Mouse (Mus musculus) neural tube, embryonic 13.5 days (tissue): ENCODE measurements at regions not wholly inside any gene's neighbourhood (a gene's known extent, or its start where the extent isn't known, plus 50 kb on each side); places are given as distances from the start of the nearest gene placed in this dataset.

Source experiments
- ATAC-seq: fragments of 200-750 bp; cut with Nextera tagmentation; 2 replicates; pipeline ENCODE4 v1.8.0; 2017; ENCODE audit warnings: low read depth, mild to moderate bottlenecking, moderate TSS enrichment, moderate library complexity
- H3K27ac ChIP-seq: fragments of 300-500 bp; sonication (generic); replicated peaks from 2 replicates; pipeline ENCODE4 v1.5.1; 2015; ENCODE audit warnings: moderate library complexity, mild to moderate bottlenecking, inconsistent platforms
- H3K27me3 ChIP-seq: fragments of 300-500 bp; sonication (generic); 2 replicates; pipeline ENCODE4 v1.6.1; 2015; ENCODE audit warnings: mild to moderate bottlenecking, inconsistent platforms
- H3K36me3 ChIP-seq: fragments of 300-500 bp; sonication (generic); 2 replicates; pipeline ENCODE4 v1.6.1; 2015; ENCODE audit warnings: mild to moderate bottlenecking, inconsistent platforms
- H3K4me1 ChIP-seq: fragments of 300-500 bp; sonication (generic); replicated peaks from 2 replicates; pipeline ENCODE4 v1.6.1; 2015; ENCODE audit warnings: inconsistent platforms
- H3K4me2 ChIP-seq: fragments of 300-500 bp; sonication (generic); 2 replicates; pipeline ENCODE4 v1.6.1; 2015; ENCODE audit warnings: inconsistent platforms, mild to moderate bottlenecking, moderate library complexity
- H3K4me3 ChIP-seq: fragments of 300-500 bp; sonication (generic); 2 replicates; pipeline ENCODE4 v1.5.1; 2015; ENCODE audit warnings: mild to moderate bottlenecking, inconsistent platforms
- H3K9ac ChIP-seq: fragments of 300-500 bp; sonication (generic); 2 replicates; pipeline ENCODE4 v1.6.1; 2015; ENCODE audit warnings: moderate library complexity, mild to moderate bottlenecking, inconsistent platforms
- H3K9me3 ChIP-seq: fragments of 300-500 bp; sonication (generic); 2 replicates; pipeline ENCODE4 v1.6.1; 2016; ENCODE audit warnings: inconsistent platforms
- WGBS: fragments of 180-500 bp; shearing (Covaris S2); methylation state at CpG from one replicate; pipeline ENCODE4 v1.1.7; 2015; 5-methylcytosine and 5-hydroxymethylcytosine counted together

DNA sequence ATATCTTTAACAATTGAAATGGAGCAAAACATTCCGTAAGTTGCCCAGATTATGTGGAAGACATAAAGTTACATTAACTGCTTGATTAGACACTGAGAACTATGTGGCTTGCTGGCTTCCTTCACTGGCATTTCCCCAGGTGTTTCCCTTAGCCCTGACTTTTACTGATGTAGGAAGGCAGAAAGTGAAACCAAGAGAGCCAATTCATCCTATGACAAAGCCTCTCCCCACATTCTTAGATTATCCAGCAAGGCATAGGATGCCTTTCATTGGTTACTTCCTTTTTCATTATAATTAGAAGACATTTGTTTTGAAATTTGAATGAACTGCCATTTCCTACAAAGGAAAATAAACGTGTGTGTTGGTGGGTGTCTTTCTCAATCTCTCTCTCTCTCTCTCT, 72.1 kb downstream of the Cdc42ep3 start:
- Histone ChIP-seq H3K27ac (no peak overlapping the region), H3K9ac (no peak overlapping the region), H3K4me2 (no peak overlapping the region), H3K4me1 (no peaks in the 10 kb centered on the region), H3K9me3 (no peaks in the 10 kb centered on the region), H3K36me3 (no peaks in the 10 kb centered on the region), H3K27me3 (no peaks in the 10 kb centered on the region), H3K4me3 (no peak overlapping the region)
- 61% methylated on average over 2 of the region's 2 CpGs for WGBS
- ATAC-seq: no peak

DNA sequence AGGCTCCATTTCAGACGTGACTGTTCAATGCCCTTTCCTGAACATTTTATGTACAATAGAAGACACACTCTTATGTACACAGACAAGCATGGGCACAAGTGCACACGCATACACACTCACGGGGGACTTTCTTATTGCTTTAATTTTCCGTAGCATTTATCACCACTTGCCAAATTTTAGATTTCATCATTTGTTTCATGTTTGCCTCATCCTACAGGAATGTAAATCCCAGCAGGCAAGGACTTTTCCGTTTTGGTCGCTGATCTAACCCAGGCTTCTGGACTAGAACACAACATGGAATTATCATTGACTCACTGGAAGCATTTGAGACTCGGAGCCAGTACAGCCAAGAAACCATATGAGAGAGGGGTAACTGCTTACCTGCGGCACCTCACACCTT, 81.3 kb downstream of the Cdc42ep3 start:
- H3K9ac ChIP-seq: no peak overlapping the region
- no peaks in the 10 kb centered on the region for H3K9me3 ChIP-seq
- H3K27me3 ChIP-seq: no peaks in the 10 kb centered on the region
- H3K4me2 ChIP-seq: no peak overlapping the region
- H3K36me3 ChIP-seq: no peaks in the 10 kb centered on the region
- H3K4me1 ChIP-seq: no peaks in the 10 kb centered on the region
- ATAC-seq: no peak
- H3K4me3 ChIP-seq: no peak overlapping the region
- 83% methylated on average over 8 of the region's 8 CpGs for WGBS
- no peak overlapping the region for H3K27ac ChIP-seq

DNA sequence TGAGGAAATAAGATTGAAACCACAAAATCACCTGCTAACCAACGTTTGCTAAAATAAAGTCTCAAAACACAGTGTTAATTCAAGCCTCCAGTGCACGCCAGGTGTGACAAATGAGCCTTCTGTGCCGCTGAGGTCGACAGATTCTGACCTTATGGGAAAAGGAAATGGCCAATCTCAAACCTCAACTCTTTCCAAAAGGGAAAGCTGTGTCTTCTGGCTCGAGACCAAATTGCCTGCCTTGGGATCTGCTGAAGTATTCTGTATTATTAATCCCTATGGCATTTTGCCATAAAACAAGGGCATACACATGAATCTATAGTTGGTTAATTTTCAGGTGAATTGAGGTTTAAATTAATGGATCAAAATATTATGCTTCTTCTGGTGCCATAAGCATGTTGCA, 95.2 kb downstream of the Cdc42ep3 start:
- Histone ChIP-seq H3K27ac (no peak overlapping the region), H3K4me1 (no peaks in the 10 kb centered on the region), H3K27me3 (no peaks in the 10 kb centered on the region), H3K4me2 (no peak overlapping the region), H3K9me3 (no peaks in the 10 kb centered on the region), H3K36me3 (no peaks in the 10 kb centered on the region), H3K4me3 (no peak overlapping the region), H3K9ac (no peak overlapping the region)
- ATAC-seq: no peak
- 53% methylated on average over 5 of the region's 5 CpGs for WGBS

DNA sequence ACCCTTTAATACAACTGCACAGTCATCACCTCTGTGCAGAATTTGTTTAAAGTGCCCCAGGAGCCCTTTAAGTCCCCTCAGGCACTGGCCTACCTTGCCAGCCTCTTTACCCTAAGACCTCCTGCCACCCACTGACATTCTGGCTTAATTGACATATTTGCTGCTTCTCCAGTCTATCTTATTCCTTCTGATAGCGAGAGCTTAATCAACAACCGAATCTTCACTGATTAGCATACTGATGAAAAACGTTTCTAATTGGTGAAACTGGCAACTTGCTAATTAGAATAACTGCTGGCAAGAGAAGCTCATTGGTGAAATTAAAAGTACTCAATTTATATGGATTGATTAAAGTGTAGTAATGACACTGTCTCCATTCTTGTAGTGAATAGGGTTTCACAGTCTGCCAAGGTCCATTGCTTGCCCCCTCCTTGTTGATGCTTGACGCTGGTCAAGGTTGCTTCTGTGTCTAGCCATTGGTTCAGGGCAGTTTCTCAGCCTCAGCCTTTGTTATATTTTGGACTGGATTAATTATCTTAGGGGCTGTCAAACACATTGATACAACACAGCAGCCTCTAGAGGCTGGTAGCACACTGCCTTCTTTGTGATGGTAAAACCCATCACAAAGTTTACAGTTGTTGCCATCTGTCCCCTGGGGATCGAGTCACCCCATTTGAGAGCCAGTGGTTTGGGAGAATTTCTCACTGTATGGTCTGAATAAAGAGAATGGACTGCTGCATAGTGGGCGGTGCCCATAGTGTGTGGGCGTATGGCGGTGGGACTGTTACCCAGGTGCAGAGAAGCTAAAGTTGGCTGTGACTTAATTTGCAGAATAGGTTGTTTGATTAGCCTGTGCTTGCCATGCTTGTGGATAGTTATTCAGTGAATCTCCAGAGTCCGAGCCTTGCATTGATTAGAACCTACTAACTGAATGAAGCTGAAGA, 107.7 kb downstream of the Cdc42ep3 start:
- Histone ChIP-seq H3K9ac (no peak overlapping the region), H3K4me3 (no peak overlapping the region), H3K27me3 (no peaks in the 10 kb centered on the region), H3K4me2 (no peak overlapping the region), H3K9me3 (0 out of 2 replicates have a peak, but pooled peaks cover 4% of the 10 kb centered on the region), H3K27ac (no peak overlapping the region), H3K4me1 (peaks cover 6% of the 10 kb centered on the region), H3K36me3 (no peaks in the 10 kb centered on the region)
- 68% methylated on average over 9 of the region's 9 CpGs for WGBS
- ATAC-seq: peak; percentile 32

DNA sequence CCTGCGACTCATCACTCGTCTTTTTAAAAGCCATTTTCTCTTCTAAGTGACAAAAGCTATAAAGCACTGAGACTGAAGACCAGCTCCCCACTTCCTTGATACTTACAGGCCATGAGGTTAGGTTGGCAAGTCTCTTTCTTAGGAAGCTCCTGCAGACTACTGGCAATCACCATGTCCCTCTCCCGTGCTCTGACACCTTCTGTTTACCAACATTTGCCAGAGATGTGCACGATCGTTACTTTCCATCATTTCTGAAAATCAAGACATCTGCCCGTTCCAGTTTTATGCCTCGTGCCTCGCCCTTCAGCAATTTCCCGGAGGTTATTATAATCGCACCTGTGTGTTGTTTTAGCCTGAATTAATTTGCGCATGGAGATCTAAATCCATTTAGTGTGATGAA, 110.8 kb downstream of the Cdc42ep3 start:
- 0 out of 2 replicates have a peak, but pooled peaks cover 4% of the 10 kb centered on the region for H3K9me3 ChIP-seq
- peaks cover 6% of the 10 kb centered on the region for H3K4me1 ChIP-seq
- H3K27ac ChIP-seq: 0 out of 2 replicates have a peak overlapping the region, but pooled peaks have one; percentile 5
- WGBS: 84% methylated on average over 11 of the region's 11 CpGs
- no peaks in the 10 kb centered on the region for H3K36me3 ChIP-seq
- no peak overlapping the region for H3K9ac ChIP-seq
- ATAC-seq: no peak
- H3K4me3 ChIP-seq: no peak overlapping the region
- no peak overlapping the region for H3K4me2 ChIP-seq
- H3K27me3 ChIP-seq: no peaks in the 10 kb centered on the region

DNA sequence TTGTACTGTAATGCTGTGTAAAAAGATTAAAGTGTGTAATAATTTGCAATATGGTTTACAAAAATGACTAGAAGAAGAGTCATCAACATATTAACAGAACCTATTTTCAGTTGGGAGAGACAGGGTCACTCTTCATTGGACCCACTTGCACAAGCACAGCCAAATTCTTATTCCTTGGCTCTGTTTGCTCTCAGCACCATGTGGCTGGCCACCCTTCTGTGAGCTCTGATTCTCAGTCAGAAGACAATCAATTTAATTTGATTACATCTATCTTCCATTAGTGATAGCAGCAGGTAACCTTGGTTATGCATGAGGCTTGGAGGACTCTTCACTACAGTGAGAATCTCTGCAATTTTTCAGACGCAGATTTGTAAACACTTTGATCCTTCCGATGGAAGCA, 111.5 kb downstream of the Cdc42ep3 start:
- H3K27me3 ChIP-seq: no peaks in the 10 kb centered on the region
- H3K4me1 ChIP-seq: peaks cover 6% of the 10 kb centered on the region
- H3K9me3 ChIP-seq: 0 out of 2 replicates have a peak, but pooled peaks cover 4% of the 10 kb centered on the region
- no peak overlapping the region for H3K4me3 ChIP-seq
- no peak overlapping the region for H3K27ac ChIP-seq
- H3K4me2 ChIP-seq: no peak overlapping the region
- H3K9ac ChIP-seq: no peak overlapping the region
- H3K36me3 ChIP-seq: no peaks in the 10 kb centered on the region
- no peak for ATAC-seq
- WGBS: 86% methylated on average over 2 of the region's 2 CpGs

DNA sequence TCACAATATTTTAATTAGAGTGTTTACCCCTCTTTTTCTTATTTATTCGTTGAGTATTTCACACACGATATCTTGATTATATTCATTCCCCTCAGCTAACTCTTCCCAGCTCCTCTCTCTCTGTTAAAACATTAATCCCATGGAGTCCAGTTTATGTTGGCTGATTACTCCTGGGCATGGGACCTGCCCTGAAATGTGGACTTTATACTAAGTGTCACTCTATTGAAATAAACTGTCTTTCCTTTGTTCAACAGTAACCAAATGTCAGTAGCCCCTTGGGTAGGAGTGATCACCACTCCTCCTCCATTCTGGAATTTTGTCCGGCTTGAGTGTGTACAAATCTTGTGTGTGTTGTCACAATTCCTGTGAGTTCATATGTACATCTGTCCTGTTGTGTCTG, 113.4 kb downstream of the Cdc42ep3 start:
- no peaks in the 10 kb centered on the region for H3K27me3 ChIP-seq
- H3K9ac ChIP-seq: no peak overlapping the region
- no peak for ATAC-seq
- H3K9me3 ChIP-seq: 0 out of 2 replicates have a peak, but pooled peaks cover 4% of the 10 kb centered on the region
- H3K4me1 ChIP-seq: no peaks in the 10 kb centered on the region; the same call in 1 of the 2 replicates
- WGBS: 88% methylated on average over 3 of the region's 3 CpGs
- no peak overlapping the region for H3K27ac ChIP-seq
- no peaks in the 10 kb centered on the region for H3K36me3 ChIP-seq
- H3K4me2 ChIP-seq: no peak overlapping the region
- H3K4me3 ChIP-seq: no peak overlapping the region

DNA sequence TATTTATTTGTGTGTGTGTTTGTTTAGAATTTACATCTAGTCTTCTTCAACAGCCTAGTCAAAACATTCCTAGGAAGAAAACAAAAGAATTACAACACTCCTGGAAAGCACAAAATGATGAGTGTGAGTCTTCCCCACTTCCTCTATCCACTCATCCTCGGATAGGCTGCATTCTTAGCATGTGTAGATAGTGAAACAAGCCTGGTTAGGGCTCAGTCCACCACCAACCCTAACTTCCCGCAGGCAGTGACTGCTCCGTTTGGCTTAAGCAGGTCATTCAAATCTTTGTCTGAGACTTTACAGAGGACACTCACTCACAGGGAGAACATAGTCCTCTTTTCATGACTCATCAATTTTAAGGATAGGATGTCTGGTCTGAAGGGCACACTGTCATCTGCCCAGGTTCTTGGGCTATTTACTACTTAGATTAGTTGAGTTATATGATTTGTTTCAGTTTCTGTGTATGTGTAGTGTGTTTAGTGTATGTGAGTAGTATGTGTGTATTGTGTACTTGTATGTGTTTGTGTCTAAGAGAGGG, 118.6 kb downstream of the Cdc42ep3 start:
- WGBS: 84% methylated on average over 3 of the region's 3 CpGs
- Histone ChIP-seq H3K4me2 (no peak overlapping the region), H3K4me3 (no peak overlapping the region), H3K9ac (no peak overlapping the region), H3K27ac (no peak overlapping the region), H3K4me1 (peaks cover 6% of the 10 kb centered on the region), H3K9me3 (no peaks in the 10 kb centered on the region), H3K27me3 (no peaks in the 10 kb centered on the region), H3K36me3 (no peaks in the 10 kb centered on the region)
- no peak for ATAC-seq

DNA sequence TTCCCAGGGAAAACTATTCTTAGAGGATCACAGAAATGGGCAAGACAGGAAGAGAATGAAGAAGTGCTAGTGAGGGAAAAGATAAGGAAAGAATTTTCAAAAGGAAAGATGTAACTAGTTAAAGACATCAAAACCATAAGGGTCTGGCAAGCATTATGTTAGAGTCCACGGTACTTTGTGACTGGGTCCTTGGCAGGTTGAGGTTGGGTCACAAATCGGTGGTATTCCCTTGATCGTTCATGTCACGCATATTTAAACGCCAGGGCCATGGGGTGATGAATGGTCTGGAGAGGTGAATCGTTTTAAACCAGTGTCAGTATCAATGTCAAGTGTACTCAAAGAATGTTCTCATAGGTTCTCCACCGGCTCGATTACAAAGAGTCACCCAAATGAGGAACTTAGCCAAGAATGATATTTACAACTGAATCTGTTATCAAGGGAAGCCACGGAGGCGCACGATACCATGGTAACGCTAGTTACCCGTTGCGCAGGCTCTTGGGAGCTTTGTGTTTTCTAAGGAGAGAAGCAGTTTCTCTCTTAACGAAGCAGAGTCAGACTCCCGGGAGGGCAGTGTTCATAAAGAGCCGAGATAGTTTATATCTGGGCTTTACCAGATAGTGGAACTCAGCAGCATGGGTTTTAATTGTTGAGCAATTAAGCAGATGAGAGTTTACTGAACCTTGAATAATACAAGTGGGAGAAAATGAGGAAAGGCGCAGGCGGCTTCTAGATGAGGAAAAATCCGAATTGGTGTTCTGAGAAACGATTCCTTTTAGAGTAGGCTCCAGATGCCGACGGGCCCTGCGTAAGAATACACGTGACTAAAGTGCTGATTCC, 124.0 kb downstream of the Cdc42ep3 start:
- Histone ChIP-seq H3K9ac (no peak overlapping the region), H3K4me2 (peak overlapping the region; percentile 34), H3K4me3 (no peak overlapping the region), H3K9me3 (no peaks in the 10 kb centered on the region), H3K27ac (peak overlapping the region; percentile 68), H3K27me3 (no peaks in the 10 kb centered on the region), H3K4me1 (peaks cover 17% of the 10 kb centered on the region), H3K36me3 (no peaks in the 10 kb centered on the region)
- WGBS: 39% methylated on average over 25 of the region's 25 CpGs
- peak; percentile 93 for ATAC-seq

DNA sequence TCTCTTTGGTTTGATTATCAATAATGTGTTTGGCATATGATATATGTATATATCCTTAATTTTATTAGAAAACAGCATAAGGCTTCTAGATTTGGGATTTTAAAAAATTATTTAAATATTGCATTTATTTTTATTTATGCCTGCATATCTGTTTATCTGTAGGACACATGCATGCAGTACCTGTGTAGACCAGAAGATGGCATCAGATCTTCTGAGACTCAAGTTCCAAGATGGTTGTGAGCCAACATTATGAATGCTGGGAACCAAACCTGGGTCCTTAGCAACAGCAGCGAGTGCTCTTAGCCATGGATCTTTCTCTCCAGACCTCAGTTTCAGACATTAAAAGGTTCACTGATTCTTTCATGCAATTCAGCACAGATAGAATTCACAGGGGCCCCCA, 148.3 kb downstream of the Cdc42ep3 start:
- H3K36me3 ChIP-seq: no peaks in the 10 kb centered on the region
- 91% methylated on average over 1 of the region's 1 CpGs for WGBS
- no peak overlapping the region for H3K9ac ChIP-seq
- no peak for ATAC-seq
- H3K4me3 ChIP-seq: no peak overlapping the region
- H3K9me3 ChIP-seq: peaks cover 5% of the 10 kb centered on the region; the same call in 1 of the 2 replicates
- no peaks in the 10 kb centered on the region for H3K4me1 ChIP-seq
- H3K4me2 ChIP-seq: no peak overlapping the region
- no peak overlapping the region for H3K27ac ChIP-seq
- no peaks in the 10 kb centered on the region for H3K27me3 ChIP-seq

DNA sequence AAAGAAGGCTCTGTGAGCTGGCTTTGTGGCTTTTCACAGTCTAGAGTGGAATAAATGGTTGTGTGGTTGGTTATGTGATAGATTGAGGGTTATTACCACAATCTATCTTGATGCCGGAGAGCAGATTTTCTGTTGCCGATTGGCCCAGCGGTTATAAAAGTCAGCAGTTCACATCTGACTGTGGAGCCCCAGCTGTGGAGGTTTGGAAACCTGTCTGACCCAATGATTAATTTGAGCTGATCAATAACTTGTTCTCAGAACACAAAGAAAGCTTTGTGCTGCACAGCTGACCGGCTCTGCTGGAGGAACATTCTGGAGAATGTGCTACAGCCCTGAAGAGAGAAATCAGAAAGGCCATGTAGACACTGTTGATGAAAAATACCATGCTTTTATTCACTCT, 148.8 kb downstream of the Cdc42ep3 start:
- H3K27ac ChIP-seq: 0 out of 2 replicates have a peak overlapping the region, but pooled peaks have one; percentile 28
- no peak overlapping the region for H3K4me2 ChIP-seq
- no peaks in the 10 kb centered on the region for H3K4me1 ChIP-seq
- no peaks in the 10 kb centered on the region for H3K36me3 ChIP-seq
- H3K27me3 ChIP-seq: no peaks in the 10 kb centered on the region
- no peak for ATAC-seq
- no peak overlapping the region for H3K9ac ChIP-seq
- WGBS: 48% methylated on average over 4 of the region's 4 CpGs
- no peak overlapping the region for H3K4me3 ChIP-seq
- peaks cover 5% of the 10 kb centered on the region; the same call in 1 of the 2 replicates for H3K9me3 ChIP-seq
